Mouse (Mus musculus): Measurements from ENCODE around the gene Celf1.

DNA sequence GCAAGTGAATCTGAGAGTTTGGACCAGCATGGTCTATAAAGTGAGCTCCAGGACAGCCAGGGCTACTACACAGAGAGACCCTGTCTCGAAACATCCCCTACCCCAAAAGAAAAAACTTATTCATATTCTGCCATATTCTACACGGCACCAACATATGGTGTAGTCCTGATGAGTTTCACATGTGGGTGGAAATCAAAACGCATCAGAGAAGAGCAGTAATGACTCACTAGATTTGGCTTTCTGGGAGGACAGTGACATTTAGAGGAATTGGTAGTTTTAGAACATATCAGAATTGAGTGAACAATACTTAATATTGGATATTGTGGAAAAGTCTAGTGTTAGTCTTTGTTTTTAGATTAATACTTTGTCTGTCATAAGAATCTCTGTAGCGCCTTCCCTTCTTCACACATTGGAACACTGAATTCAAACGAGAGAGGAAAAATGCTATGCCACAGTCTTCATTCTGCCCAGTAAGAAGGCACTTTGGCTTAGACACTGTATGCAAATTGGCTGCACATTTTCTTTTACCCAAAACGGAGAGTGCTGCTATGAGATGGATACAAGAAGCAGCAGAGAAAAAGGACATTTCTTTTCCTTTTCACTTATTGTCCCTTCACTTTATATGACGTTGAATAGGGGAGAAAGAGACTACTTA lies 35.1 kb downstream of the Celf1 start:
- TF ChIP-seq CTCF (IDR thresholded peaks at IDR 0.05; ENCODE audit: control insufficient read depth, insufficient read depth, insufficient replicate concordance, low read depth, low read length) (no peak), POLR2A (IDR thresholded peaks at IDR 0.05; ENCODE audit: control insufficient read depth, low read depth, low read length) (no peak)

Measured in testis, adult 2 months (tissue).